In the genomic region with DNA sequence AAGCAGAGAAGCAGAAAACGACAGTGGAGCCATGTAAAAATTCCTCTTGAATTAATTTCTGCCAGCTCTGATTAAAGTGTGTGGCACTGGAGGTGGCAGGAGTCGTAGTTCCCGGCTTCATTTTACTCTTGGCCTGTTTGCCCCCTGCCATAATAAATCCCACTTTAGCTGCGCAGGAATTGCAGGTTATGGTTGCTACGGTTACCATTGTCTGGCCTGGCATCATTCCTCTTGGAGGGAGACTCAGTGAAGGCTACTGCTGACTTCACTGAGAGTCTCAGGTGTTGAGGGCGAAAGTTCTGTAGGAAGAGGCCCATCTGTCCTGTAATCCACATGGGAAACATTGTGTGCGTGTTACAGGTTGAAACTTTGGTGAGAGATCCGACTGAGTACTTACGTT, we compare ENCODE assay signal across 22 mouse cellular contexts. TPM values are rescaled to one million over a fixed set of nuclear protein-coding genes. Genes with fewer than 3 reads are reported as not detected.
DNase-seq lines count a peak whose midpoint lies in the region; ATAC-seq and TF ChIP-seq lines count a peak whose summit lies in the region.
"Had no signal": no experiment of that assay in that cellular context is flagged by ENCODE, and none has a peak within 500 bp of the region (broad histone marks: within the 10 kb centered on the region; RNA-seq: fewer than 3 reads in every experiment).

No protein-coding gene starts in this region.

- TF ChIP-seq CTCF in forebrain, postnatal 0 days (IDR thresholded peaks at IDR 0.05; ENCODE audit: low read depth): no peak
- no peak for TF ChIP-seq CTCF in testis, adult 2 months (IDR thresholded peaks at IDR 0.05; ENCODE audit: control insufficient read depth, insufficient read depth, insufficient replicate concordance, low read depth, low read length)

- H3K9ac ChIP-seq in forebrain, embryonic 11.5 days (ENCODE audit: low read length): no peak overlapping the region
- no peak overlapping the region for H3K9ac ChIP-seq in forebrain, postnatal 0 days
- H3K9ac ChIP-seq in midbrain, embryonic 14.5 days (replicated peaks; ENCODE audit: low read length): no peak overlapping the region
- H3K9ac ChIP-seq: embryonic facial prominence, embryonic 12.5 days; heart, embryonic 13.5 days; limb, embryonic 12.5 days; liver, embryonic 13.5 days; lung, embryonic 15.5 days had no signal

- no peak overlapping the region for H3K27ac ChIP-seq in forebrain, embryonic 11.5 days (ENCODE audit: low read depth, low read length)
- no peak overlapping the region for H3K27ac ChIP-seq in forebrain, postnatal 0 days (ENCODE audit: low read depth, low read length)
- no peak overlapping the region for H3K27ac ChIP-seq in testis, adult 2 months (ENCODE audit: control insufficient read depth, insufficient read depth, low read depth, low read length)
- no peak overlapping the region for H3K27ac ChIP-seq in midbrain, embryonic 14.5 days (replicated peaks; ENCODE audit: low read depth, low read length)
- H3K27ac ChIP-seq: embryonic facial prominence, embryonic 12.5 days; heart, embryonic 13.5 days; limb, embryonic 12.5 days; liver, embryonic 13.5 days; lung, embryonic 15.5 days; stomach, postnatal 0 days had no signal

- no peak for DNase-seq in forebrain, embryonic 11.5 days (ENCODE audit: low spot score)
- DNase-seq in forebrain, postnatal 0 days: no peak
- no peak for DNase-seq in testis, postnatal 14 days (ENCODE audit: low spot score)
- peak; percentile 65 for DNase-seq in midbrain, embryonic 14.5 days
- no peak for DNase-seq in spleen, postnatal 10 days (ENCODE audit: low spot score in 2 of 2)
- no peak for DNase-seq in layer of hippocampus, postnatal 36 days
- DNase-seq in lung, postnatal 10 days: no peak
- DNase-seq: adrenal gland, adult 8-10 months; cerebellum, adult 11 months; cerebellum, postnatal 25 days; heart, postnatal 4 days; liver, embryonic 13.5 days; right cerebral cortex, postnatal 14 days; thymus, postnatal 4 days had no signal

- H3K36me3 ChIP-seq in forebrain, embryonic 11.5 days (ENCODE audit: control insufficient read depth, insufficient read depth, low read length): no peaks in the 10 kb centered on the region
- no peaks in the 10 kb centered on the region for H3K36me3 ChIP-seq in forebrain, postnatal 0 days (ENCODE audit: insufficient read depth)
- no peaks in the 10 kb centered on the region for H3K36me3 ChIP-seq in testis, adult 2 months (ENCODE audit: control insufficient read depth, insufficient read depth, low read length)
- H3K36me3 ChIP-seq in midbrain, embryonic 14.5 days (ENCODE audit: control insufficient read depth, insufficient read depth, low read length): no peaks in the 10 kb centered on the region
- H3K36me3 ChIP-seq: embryonic facial prominence, embryonic 12.5 days; limb, embryonic 12.5 days; liver, embryonic 13.5 days; lung, embryonic 15.5 days had no signal

- no peak overlapping the region for H3K4me3 ChIP-seq in forebrain, embryonic 11.5 days (ENCODE audit: low read depth, low read length)
- H3K4me3 ChIP-seq in forebrain, postnatal 0 days (ENCODE audit: low read depth, low read length): no peak overlapping the region
- H3K4me3 ChIP-seq in testis, adult 2 months (ENCODE audit: control insufficient read depth, low read depth, low read length): peak overlapping the region; percentile 69
- no peak overlapping the region for H3K4me3 ChIP-seq in midbrain, embryonic 14.5 days (replicated peaks; ENCODE audit: low read depth, low read length)
- H3K4me3 ChIP-seq: embryonic facial prominence, embryonic 12.5 days; heart, embryonic 13.5 days; limb, embryonic 12.5 days; liver, embryonic 13.5 days; lung, embryonic 15.5 days had no signal

- H3K27me3 ChIP-seq in forebrain, embryonic 11.5 days (ENCODE audit: control insufficient read depth, insufficient read depth, low read length): no peaks in the 10 kb centered on the region
- H3K27me3 ChIP-seq in forebrain, postnatal 0 days (ENCODE audit: insufficient read depth, low read length): no peaks in the 10 kb centered on the region
- no peaks in the 10 kb centered on the region for H3K27me3 ChIP-seq in testis, adult 2 months (ENCODE audit: control insufficient read depth, insufficient read depth, low read length)
- H3K27me3 ChIP-seq in midbrain, embryonic 14.5 days (ENCODE audit: control insufficient read depth, insufficient read depth, low read length): no peaks in the 10 kb centered on the region
- H3K27me3 ChIP-seq: CH12.LX; embryonic facial prominence, embryonic 12.5 days; heart, embryonic 13.5 days; liver, embryonic 13.5 days; lung, embryonic 15.5 days had no signal

- H3K4me2 ChIP-seq in forebrain, embryonic 11.5 days (ENCODE audit: low read depth, low read length, severe bottlenecking): no peak overlapping the region
- H3K4me2 ChIP-seq in forebrain, postnatal 0 days (ENCODE audit: low read depth): no peak overlapping the region
- H3K4me2 ChIP-seq in midbrain, embryonic 14.5 days (ENCODE audit: low read length): no peak overlapping the region
- H3K4me2 ChIP-seq: embryonic facial prominence, embryonic 12.5 days; heart, embryonic 13.5 days; limb, embryonic 12.5 days; liver, embryonic 13.5 days; lung, embryonic 15.5 days had no signal

- ATAC-seq in forebrain, embryonic 11.5 days (replicated peaks; ENCODE audit: low FRiP score): peak; percentile 51; the same call in 1 of the 2 replicates
- no peak for ATAC-seq in forebrain, postnatal 0 days
- ATAC-seq in midbrain, embryonic 14.5 days (ENCODE audit: low FRiP score, low TSS enrichment): peak; percentile 34; the same call in 1 of the 2 replicates
- ATAC-seq: intestine, postnatal 0 days had no signal

- 45% methylated on average over 9 of the region's 9 CpGs for WGBS in forebrain, embryonic 11.5 days
- 34% methylated on average over 9 of the region's 9 CpGs for WGBS in forebrain, postnatal 0 days
- 34% methylated on average over 9 of the region's 9 CpGs for WGBS in midbrain, embryonic 14.5 days

- H3K9me3 ChIP-seq in forebrain, embryonic 11.5 days (ENCODE audit: control insufficient read depth, low read length): no peaks in the 10 kb centered on the region
- H3K9me3 ChIP-seq in forebrain, postnatal 0 days (ENCODE audit: low read length): no peaks in the 10 kb centered on the region
- H3K9me3 ChIP-seq in midbrain, embryonic 14.5 days (ENCODE audit: control insufficient read depth, low read length): no peaks in the 10 kb centered on the region
- H3K9me3 ChIP-seq: embryonic facial prominence, embryonic 12.5 days; heart, embryonic 13.5 days; limb, embryonic 12.5 days; liver, embryonic 13.5 days; lung, embryonic 15.5 days had no signal

- TF ChIP-seq POLR2A in testis, adult 2 months (IDR thresholded peaks at IDR 0.05; ENCODE audit: control insufficient read depth, low read depth, low read length): no peak

- H3K4me1 ChIP-seq in forebrain, embryonic 11.5 days (replicated peaks; ENCODE audit: control insufficient read depth, insufficient read depth, low read length): peaks cover 3% of the 10 kb centered on the region; the same call in 1 of the 2 replicates
- no peaks in the 10 kb centered on the region for H3K4me1 ChIP-seq in forebrain, postnatal 0 days (ENCODE audit: insufficient read depth)
- H3K4me1 ChIP-seq in testis, adult 2 months (ENCODE audit: control insufficient read depth, insufficient read depth, low read length): no peaks in the 10 kb centered on the region
- H3K4me1 ChIP-seq in midbrain, embryonic 14.5 days (ENCODE audit: control insufficient read depth, insufficient read depth, low read length): peaks cover 8% of the 10 kb centered on the region
- H3K4me1 ChIP-seq: liver, embryonic 13.5 days had no signal

RNA-seq across cellular contexts. Expression of gene Slit2, which starts 22.6 kb away (rescaled TPM):
- 28.5 and 28.7 TPM in 2 replicates for polyA plus RNA-seq in forebrain, embryonic 11.5 days (2014; fragmentation: Nextera tagmentation; extraction: Ambion mirVana)
- 18.6 and 41.5 TPM in 2 replicates for total RNA-seq in forebrain, postnatal 0 days (2014; rRNA removed)
- polyA plus RNA-seq in forebrain, postnatal 0 days (2015; fragmentation: Nextera tagmentation; extraction: Ambion mirVana): 2.9 and 7.7 TPM in 2 replicates
- polyA plus RNA-seq in testis, adult 2 months (2012; rRNA removed): 1.1 and 1.5 TPM in 2 replicates
- polyA plus RNA-seq in midbrain, embryonic 14.5 days (2014; fragmentation: Nextera tagmentation; extraction: Ambion mirVana): 24.1 and 25.7 TPM in 2 replicates
- 10 to 100 TPM; 38.9 to 45.8 TPM for total RNA-seq in layer of hippocampus, postnatal 36 days (2021)
